ENCODE assay signal across 8 mouse cellular contexts in the genomic region with DNA sequence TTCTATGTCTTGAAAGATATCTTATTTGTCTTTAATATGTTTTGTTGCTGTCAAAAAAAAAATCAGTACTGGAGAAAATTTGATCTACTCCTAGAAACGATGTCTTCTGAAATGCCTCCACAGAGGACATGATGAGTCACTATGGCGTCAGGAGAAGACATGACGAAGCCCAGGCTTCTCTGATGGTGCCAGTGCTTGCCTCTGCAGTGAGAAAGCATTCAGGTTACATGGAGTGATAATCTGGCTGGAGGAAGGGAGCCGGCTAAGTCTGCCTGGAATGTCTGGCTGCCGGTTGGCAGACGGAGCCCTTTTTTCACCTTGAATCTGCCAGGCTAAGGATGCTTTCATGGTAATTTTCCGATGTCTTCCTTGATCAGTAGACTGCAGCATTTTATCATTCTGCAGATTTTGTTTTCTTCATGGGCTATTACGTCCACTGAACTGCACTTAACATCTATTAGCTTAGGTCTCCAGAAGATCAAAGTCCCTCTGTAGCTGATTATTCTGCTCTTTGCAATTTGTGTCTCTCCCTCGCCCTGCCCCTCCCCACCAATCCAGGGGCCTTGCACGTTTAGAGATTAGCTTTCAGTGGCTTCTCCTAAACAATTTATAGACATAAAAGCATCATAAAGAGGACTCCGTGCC.
DNase-seq lines count a peak whose midpoint lies in the region; ATAC-seq and TF ChIP-seq lines count a peak whose summit lies in the region.

No protein-coding gene starts in this region.

- no peaks in the 10 kb centered on the region for H3K27me3 ChIP-seq in heart, embryonic 12.5 days (replicated peaks)
- no peaks in the 10 kb centered on the region for H3K27me3 ChIP-seq in heart, adult 2 months (ENCODE audit: control insufficient read depth, insufficient read depth, low read length)
- no peaks in the 10 kb centered on the region for H3K27me3 ChIP-seq in cerebellum, adult 2 months (ENCODE audit: control insufficient read depth, insufficient read depth, low read length)
- H3K27me3 ChIP-seq in forebrain, postnatal 0 days (ENCODE audit: insufficient read depth, low read length) = no peaks in the 10 kb centered on the region

- no peaks in the 10 kb centered on the region for H3K9me3 ChIP-seq in heart, embryonic 12.5 days (replicated peaks)
- no peaks in the 10 kb centered on the region for H3K9me3 ChIP-seq in forebrain, postnatal 0 days (ENCODE audit: low read length)

- no peaks in the 10 kb centered on the region for H3K36me3 ChIP-seq in heart, embryonic 12.5 days
- no peaks in the 10 kb centered on the region for H3K36me3 ChIP-seq in heart, adult 2 months (ENCODE audit: control insufficient read depth, insufficient read depth, low read length)
- H3K36me3 ChIP-seq in forebrain, postnatal 0 days (ENCODE audit: insufficient read depth) = no peaks in the 10 kb centered on the region

- TF ChIP-seq POLR2A in heart, adult 2 months (IDR thresholded peaks at IDR 0.05; ENCODE audit: insufficient read depth, low read depth, low read length) = no peak
- no peak for TF ChIP-seq POLR2A in cerebellum, adult 2 months (IDR thresholded peaks at IDR 0.05; ENCODE audit: borderline replicate concordance, insufficient read depth, low read length)

- no peak for TF ChIP-seq CTCF in heart, adult 2 months (IDR thresholded peaks at IDR 0.05)
- no peak for TF ChIP-seq CTCF in cerebellum, adult 2 months (IDR thresholded peaks at IDR 0.05; ENCODE audit: borderline replicate concordance, insufficient read depth, low read depth, low read length)
- no peak for TF ChIP-seq CTCF in forebrain, postnatal 0 days (IDR thresholded peaks at IDR 0.05; ENCODE audit: low read depth)

- H3K27ac ChIP-seq in heart, embryonic 12.5 days (ENCODE audit: poor library complexity, severe bottlenecking) = 0 out of 2 replicates have a peak overlapping the region, but pooled peaks have one; percentile 21
- no peak overlapping the region for H3K27ac ChIP-seq in heart, adult 2 months
- H3K27ac ChIP-seq in cerebellum, adult 2 months (ENCODE audit: insufficient read depth, low read length) = no peak overlapping the region
- H3K27ac ChIP-seq in forebrain, postnatal 0 days (ENCODE audit: low read depth, low read length) = no peak overlapping the region

- no peak for ATAC-seq in heart, embryonic 12.5 days (ENCODE audit: insufficient number of reproducible peaks, low FRiP score)
- ATAC-seq in forebrain, postnatal 0 days = no peak
- ATAC-seq in megakaryocyte-erythroid progenitor cell, adult 5-6 weeks (replicated peaks; ENCODE audit: low FRiP score, low TSS enrichment, poor library complexity, severe bottlenecking) = no peak
- ATAC-seq in megakaryocyte, adult 5-6 weeks (ENCODE audit: poor library complexity, severe bottlenecking) = no peak

- H3K4me2 ChIP-seq in heart, embryonic 12.5 days = peak overlapping the region; percentile 46
- H3K4me2 ChIP-seq in forebrain, postnatal 0 days (ENCODE audit: low read depth) = no peak overlapping the region

- no peak for TF ChIP-seq EP300 in heart, adult 2 months (IDR thresholded peaks at IDR 0.05; ENCODE audit: insufficient read depth, low read depth, low read length)

- 12% methylated on average over 11 of the region's 11 CpGs for WGBS in heart, embryonic 12.5 days
- WGBS in heart, adult 2 months = 30% methylated on average over 11 of the region's 11 CpGs
- WGBS in cerebellum, adult 2 months = 30% methylated on average over 11 of the region's 11 CpGs
- 10% methylated on average over 11 of the region's 11 CpGs for WGBS in forebrain, postnatal 0 days

- peaks cover 11% of the 10 kb centered on the region for H3K4me1 ChIP-seq in heart, embryonic 12.5 days (replicated peaks)
- H3K4me1 ChIP-seq in heart, adult 2 months (ENCODE audit: control insufficient read depth, insufficient read depth, low read length) = no peaks in the 10 kb centered on the region; the same call in 1 of the 2 replicates
- H3K4me1 ChIP-seq in cerebellum, adult 2 months (ENCODE audit: control insufficient read depth, insufficient read depth, low read length) = peaks cover 19% of the 10 kb centered on the region
- peaks cover 4% of the 10 kb centered on the region; the same call in 1 of the 2 replicates for H3K4me1 ChIP-seq in forebrain, postnatal 0 days (ENCODE audit: insufficient read depth)

- no peaks in the 10 kb centered on the region for H3K79me2 ChIP-seq in heart, adult 2 months (replicated peaks; ENCODE audit: control insufficient read depth, insufficient read depth, low read length)

- no peak for DNase-seq in heart, adult 2 months
- DNase-seq in Muller cell, postnatal 12 days (ENCODE audit: inconsistent ontology term) = peak; percentile 69
- DNase-seq in cerebellum, adult 2 months = peak; percentile 43 to 77
- DNase-seq in forebrain, postnatal 0 days = peak; percentile 14
- no peak for DNase-seq in left cerebral cortex, adult 11 months (ENCODE audit: low spot score)

- no peak overlapping the region for H3K4me3 ChIP-seq in heart, embryonic 12.5 days
- no peak overlapping the region for H3K4me3 ChIP-seq in heart, adult 2 months
- no peak overlapping the region for H3K4me3 ChIP-seq in cerebellum, adult 2 months (replicated peaks; ENCODE audit: insufficient read depth, low read depth, low read length)
- H3K4me3 ChIP-seq in forebrain, postnatal 0 days (ENCODE audit: low read depth, low read length) = no peak overlapping the region

- intact Hi-C loops in heart, adult 2 months (cut with DNase I) = loop anchor here (5.0 kb wide), 1 partner anchor 610 kb away; the partner anchor contains the start of gene Lmo4

- no peak overlapping the region for H3K9ac ChIP-seq in heart, embryonic 12.5 days
- H3K9ac ChIP-seq in heart, adult 2 months (ENCODE audit: low read depth, low read length) = no peak overlapping the region
- H3K9ac ChIP-seq in forebrain, postnatal 0 days = no peak overlapping the region

Comparison
In these comparisons a context has a peak if more than half of its experiments do, and no peak if none do; other contexts are left out.
1. DNase-seq: peak in Muller cell, postnatal 12 days (single experiment), cerebellum, adult 2 months (2 of 2) and forebrain, postnatal 0 days (single experiment); none in heart, adult 2 months (0 of 2) and left cerebral cortex, adult 11 months (single experiment).